In genomic region chr10:82636321-82636720, GRCm38 (mm10) we compare ENCODE assay signal across 26 mouse cellular contexts. TPM values are rescaled to one million over a fixed set of nuclear protein-coding genes. Genes with fewer than 3 reads are reported as not detected.
"Had no signal": no experiment of that assay in that cellular context is flagged by ENCODE, and none has a peak within 500 bp of the region (broad histone marks: within the 10 kb centered on the region; RNA-seq: fewer than 3 reads in every experiment).

No protein-coding gene starts in this region.

- H3K4me3 ChIP-seq: heart, embryonic 10.5 days; heart, embryonic 13.5 days; heart, embryonic 15.5 days; hindbrain, embryonic 13.5 days; hindbrain, embryonic 15.5 days; kidney, embryonic 15.5 days; limb, embryonic 10.5 days; limb, embryonic 12.5 days; liver, embryonic 12.5 days had no signal

- H3K27me3 ChIP-seq: heart, embryonic 13.5 days; heart, embryonic 15.5 days; hindbrain, embryonic 13.5 days; hindbrain, embryonic 15.5 days; kidney, embryonic 15.5 days; limb, embryonic 12.5 days; liver, embryonic 12.5 days had no signal

- H3K9me3 ChIP-seq: heart, embryonic 10.5 days; heart, embryonic 15.5 days; hindbrain, embryonic 13.5 days; hindbrain, embryonic 15.5 days; kidney, embryonic 15.5 days; limb, embryonic 10.5 days; limb, embryonic 12.5 days; liver, embryonic 12.5 days had no signal

- H3K9ac ChIP-seq: heart, embryonic 13.5 days; heart, embryonic 15.5 days; hindbrain, embryonic 13.5 days; hindbrain, embryonic 15.5 days; kidney, embryonic 15.5 days; limb, embryonic 12.5 days; liver, embryonic 12.5 days; liver, embryonic 14.5 days had no signal

- DNase-seq: gastrocnemius, postnatal 10 days; gastrocnemius, postnatal 25 days; heart, adult 18-20 months; heart, postnatal 14 days; heart, postnatal 36 days; kidney, adult 11 months; kidney, adult 2 months; kidney, adult 9 months; kidney, postnatal 14 days; kidney, postnatal 36 days; layer of hippocampus, adult 9-11 months; layer of hippocampus, postnatal 36 days had no signal

- H3K27ac ChIP-seq: heart, embryonic 10.5 days; heart, embryonic 13.5 days; heart, embryonic 15.5 days; hindbrain, embryonic 13.5 days; hindbrain, embryonic 15.5 days; hindbrain, postnatal 0 days; kidney, embryonic 15.5 days; kidney, postnatal 0 days; limb, embryonic 10.5 days; limb, embryonic 12.5 days; liver, embryonic 12.5 days; liver, embryonic 14.5 days had no signal

- ATAC-seq: hindbrain, postnatal 0 days; intestine, embryonic 16.5 days; liver, embryonic 12.5 days had no signal

- H3K4me2 ChIP-seq: heart, embryonic 13.5 days; heart, embryonic 15.5 days; hindbrain, embryonic 13.5 days; hindbrain, embryonic 15.5 days; kidney, embryonic 15.5 days; limb, embryonic 12.5 days; liver, embryonic 12.5 days had no signal

RNA-seq across cellular contexts. Expression of gene Glt8d2, which starts 54.1 kb away (rescaled TPM):
- polyA plus RNA-seq: liver, adult 2 months had no signal
